Mouse (Mus musculus) spleen, adult 2 months (tissue): ENCODE measurements around the gene Mapk10. TPM values are rescaled to one million over a fixed set of nuclear protein-coding genes. Genes with fewer than 3 reads are reported as not detected.

Source experiments
- DNase-seq, 2 experiments: peaks; one replicate each; pipeline versions ENCODE4 v3.0.0 to v3.0.0-alpha.2; 2012 to 2021; ENCODE audit warnings: low spot score in 2 of 2, low read depth in 1 of 2
- H3K27ac ChIP-seq: fragments of 200-500 bp; 2 replicates; pipeline ENCODE4 v1.5.1; 2012; ENCODE audit warnings: low read length, inconsistent platforms; ENCODE audit not compliant: insufficient read depth
- H3K27me3 ChIP-seq: fragments of 200-500 bp; 2 replicates; pipeline ENCODE4 v1.6.1; 2012; ENCODE audit warnings: mild to moderate bottlenecking, moderate library complexity, low read length, inconsistent platforms; ENCODE audit not compliant: control insufficient read depth, insufficient read depth
- H3K36me3 ChIP-seq: fragments of 200-500 bp; 2 replicates; pipeline ENCODE4 v1.6.1; 2012; ENCODE audit warnings: mild to moderate bottlenecking, low read length, inconsistent platforms; ENCODE audit not compliant: control insufficient read depth, insufficient read depth
- H3K4me1 ChIP-seq: fragments of 200-500 bp; 2 replicates; pipeline ENCODE4 v1.6.1; 2011; ENCODE audit warnings: inconsistent platforms; ENCODE audit not compliant: control insufficient read depth, insufficient read depth, insufficient read length
- H3K4me3 ChIP-seq: fragments of 200-500 bp; 2 replicates; pipeline ENCODE4 v1.5.1; 2011; ENCODE audit warnings: mild to moderate bottlenecking, inconsistent platforms; ENCODE audit not compliant: insufficient read depth, insufficient read length; ENCODE audit errors: extremely low read depth
- CTCF ChIP-seq: fragments of 200-500 bp; IDR thresholded peaks from 2 replicates; pipeline ENCODE4 v1.5.1; 2011; ENCODE audit warnings: mild to moderate bottlenecking, inconsistent platforms; ENCODE audit not compliant: insufficient read depth, insufficient read length, insufficient replicate concordance; ENCODE audit errors: extremely low read depth
- POLR2A ChIP-seq: fragments of 200-500 bp; IDR thresholded peaks from 2 replicates; pipeline ENCODE4 v1.6.1; 2011; ENCODE audit warnings: low read depth, low read length, inconsistent platforms
- WGBS: fragments of 180-500 bp; shearing (Covaris S2); methylation state at CpG from one replicate; pipeline ENCODE4 v1.1.7; 2018; 5-methylcytosine and 5-hydroxymethylcytosine counted together
- polyA plus RNA-seq: library from polyadenylated mRNA; depleted of rRNA; stranded (reverse); fragments of >200 nt; gene quantifications from 2 replicates; pipeline ENCODE4 v1.2.3, GENCODE M21; 2012

The Mapk10 gene
- polyA plus RNA-seq, 1 experiment, result 0.05 TPM

DNA sequence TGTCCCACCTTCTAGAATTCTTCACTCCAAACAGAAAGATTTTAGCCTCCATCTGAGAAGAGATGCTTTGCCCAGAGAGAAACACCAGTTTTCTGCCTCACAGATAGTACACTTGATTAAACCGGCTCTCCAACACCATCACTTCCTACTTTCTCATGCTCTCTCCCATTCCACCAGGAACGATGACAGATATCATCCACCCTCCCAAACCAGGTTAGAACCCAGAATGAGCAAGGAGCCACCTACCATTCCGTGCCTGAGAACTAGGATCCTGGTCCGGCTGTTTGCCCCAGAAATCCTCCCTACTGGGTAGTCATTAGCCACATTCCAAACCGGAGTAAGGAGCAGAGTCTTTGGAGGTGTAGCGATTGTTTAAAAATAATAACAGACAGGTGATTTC lies 490 bp downstream of the Mapk10 start:
- Histone ChIP-seq H3K27me3 (no peaks in the 10 kb centered on the region), H3K4me3 (no peak overlapping the region), H3K36me3 (no peaks in the 10 kb centered on the region), H3K4me1 (no peaks in the 10 kb centered on the region), H3K27ac (no peak overlapping the region)
- no peak for DNase-seq
- TF ChIP-seq POLR2A, result no peak
- no peak for TF ChIP-seq CTCF
- 49% methylated on average over 6 of the region's 6 CpGs for WGBS

DNA sequence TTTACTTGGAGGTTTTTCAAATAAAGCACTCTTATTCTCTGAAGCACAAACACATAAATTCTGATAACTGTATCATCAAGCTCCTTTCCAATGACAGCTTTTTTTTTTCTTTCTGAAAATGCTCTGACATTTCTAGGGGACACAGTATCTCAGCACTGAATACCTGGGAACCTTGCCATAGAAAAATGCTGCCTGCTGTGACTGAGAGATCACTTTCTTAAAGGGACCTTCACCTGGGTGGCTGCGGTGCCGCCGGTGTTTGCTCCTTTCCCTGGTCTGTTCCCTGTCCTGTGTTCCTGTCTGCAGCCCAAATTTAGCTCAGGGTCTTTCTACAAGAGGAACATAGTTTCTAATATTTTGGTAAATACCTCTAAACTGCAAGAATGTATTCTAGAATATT lies 1.1 kb downstream of the Mapk10 start:
- Histone ChIP-seq H3K4me1 (no peaks in the 10 kb centered on the region), H3K4me3 (no peak overlapping the region), H3K27me3 (no peaks in the 10 kb centered on the region), H3K36me3 (no peaks in the 10 kb centered on the region), H3K27ac (no peak overlapping the region)
- no peak for TF ChIP-seq POLR2A
- no peak for TF ChIP-seq CTCF
- WGBS, result 53% methylated on average over 3 of the region's 3 CpGs
- no peak for DNase-seq

DNA sequence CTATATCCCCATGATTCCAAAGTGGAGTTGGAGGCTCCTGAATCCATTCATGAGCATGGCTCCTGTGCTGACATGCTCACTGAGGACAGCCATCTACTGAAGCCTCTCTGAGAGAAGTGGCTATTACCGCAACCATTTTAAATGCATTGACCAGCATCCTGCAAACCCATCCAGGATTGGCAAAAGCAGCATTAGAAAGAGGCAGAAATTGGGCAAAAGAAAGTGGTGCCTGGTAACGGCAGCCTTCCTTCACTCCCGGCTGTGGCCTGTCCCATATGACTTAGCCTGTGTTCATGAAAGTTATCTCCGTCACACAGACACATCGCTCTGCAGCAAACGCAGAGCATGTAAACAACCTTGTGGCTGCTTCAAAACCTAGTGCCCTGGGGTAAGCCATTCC lies 1.6 kb downstream of the Mapk10 start:
- no peak overlapping the region for H3K4me3 ChIP-seq
- no peak for TF ChIP-seq CTCF
- no peak for TF ChIP-seq POLR2A
- H3K4me1 ChIP-seq, result no peaks in the 10 kb centered on the region

DNA sequence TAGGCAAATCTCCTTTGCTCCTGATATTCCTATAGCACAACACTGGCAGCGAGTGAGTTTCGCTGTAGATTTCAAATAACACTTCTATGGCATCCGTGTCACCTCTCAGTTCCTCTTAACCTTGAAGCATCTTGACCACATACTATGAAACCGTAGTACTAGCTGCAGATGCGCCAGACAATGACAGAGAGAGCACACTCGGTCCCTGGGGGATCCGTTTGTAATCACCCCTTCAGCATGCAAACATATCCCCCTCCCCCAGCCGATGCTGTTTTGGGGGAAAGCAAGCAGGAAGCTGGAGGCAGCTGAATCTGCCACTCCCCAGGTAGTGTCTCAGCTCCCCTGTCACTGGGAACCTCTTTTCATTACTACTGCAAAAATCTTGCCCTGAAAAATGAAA lies 2.3 kb downstream of the Mapk10 start:
- Histone ChIP-seq H3K4me1 (no peaks in the 10 kb centered on the region), H3K27me3 (no peaks in the 10 kb centered on the region), H3K36me3 (no peaks in the 10 kb centered on the region), H3K4me3 (no peak overlapping the region), H3K27ac (no peak overlapping the region)
- WGBS, result 60% methylated on average over 8 of the region's 8 CpGs
- TF ChIP-seq CTCF, result no peak
- no peak for TF ChIP-seq POLR2A
- DNase-seq, result no peak

More for the DNA sequence above, 1.6 kb downstream of the Mapk10 start:
- H3K36me3 ChIP-seq, result no peaks in the 10 kb centered on the region
- no peak for DNase-seq
- WGBS, result 80% methylated on average over 6 of the region's 6 CpGs
- H3K27ac ChIP-seq, result no peak overlapping the region
- no peaks in the 10 kb centered on the region for H3K27me3 ChIP-seq

DNA sequence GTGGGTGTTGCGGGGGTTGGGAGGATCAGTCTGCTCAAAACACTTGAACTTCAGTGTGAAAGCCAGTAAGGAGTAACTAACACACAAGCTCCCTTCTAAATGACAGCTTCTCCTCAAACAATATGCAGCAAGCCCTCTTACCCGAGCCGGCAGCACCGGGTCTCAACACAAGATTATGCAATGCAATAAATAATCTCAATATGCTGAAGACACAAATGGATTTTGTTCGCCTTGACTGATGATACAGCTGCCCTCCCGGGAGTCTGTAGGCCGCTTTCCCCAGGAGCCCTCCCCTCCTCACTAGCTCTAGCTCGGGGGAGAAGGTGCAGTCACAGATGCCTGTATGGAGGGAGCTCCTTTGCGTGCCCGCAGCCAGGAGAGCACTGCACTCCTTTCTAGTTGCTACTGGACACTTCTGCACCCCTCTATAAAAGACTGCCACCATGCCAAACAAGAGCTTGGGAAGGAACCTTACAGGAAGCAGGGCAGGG lies 3.1 kb downstream of the Mapk10 start:
- Histone ChIP-seq H3K36me3 (no peaks in the 10 kb centered on the region), H3K27me3 (no peaks in the 10 kb centered on the region), H3K27ac (no peak overlapping the region), H3K4me1 (no peaks in the 10 kb centered on the region), H3K4me3 (no peak overlapping the region)
- 77% methylated on average over 10 of the region's 10 CpGs for WGBS
- DNase-seq, result no peak
- TF ChIP-seq POLR2A (no peak), CTCF (no peak)

DNA sequence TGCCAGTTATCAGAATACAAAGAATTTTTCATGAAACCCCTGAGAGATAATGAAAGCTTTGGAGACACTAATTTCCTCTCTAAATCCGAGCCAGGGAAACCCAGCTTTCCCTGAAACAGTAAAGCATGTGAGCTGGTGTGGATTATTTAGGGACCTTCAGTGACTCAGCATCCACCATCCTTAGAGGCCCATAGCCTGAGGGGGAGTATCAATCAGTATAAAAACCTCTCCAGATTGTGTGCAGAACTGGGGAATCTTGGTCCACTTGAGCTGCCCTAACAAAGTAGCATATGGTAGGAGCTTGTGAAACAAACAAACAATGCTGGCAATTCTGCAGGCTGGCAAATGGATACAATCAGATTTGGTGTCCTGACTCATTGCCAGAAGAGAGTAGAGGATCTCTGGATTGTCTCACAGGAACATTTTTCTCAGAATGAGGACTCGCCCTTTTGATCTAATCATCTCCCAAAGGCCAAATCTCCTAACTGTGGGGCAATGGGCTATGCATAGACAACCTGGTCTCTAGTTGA lies 13.3 kb downstream of the Mapk10 start:
- no peak for DNase-seq
- Histone ChIP-seq H3K4me1 (no peaks in the 10 kb centered on the region), H3K36me3 (no peaks in the 10 kb centered on the region), H3K27ac (no peak overlapping the region), H3K4me3 (no peak overlapping the region), H3K27me3 (no peaks in the 10 kb centered on the region)
- 65% methylated on average over 2 of the region's 2 CpGs for WGBS
- no peak for TF ChIP-seq POLR2A
- no peak for TF ChIP-seq CTCF

DNA sequence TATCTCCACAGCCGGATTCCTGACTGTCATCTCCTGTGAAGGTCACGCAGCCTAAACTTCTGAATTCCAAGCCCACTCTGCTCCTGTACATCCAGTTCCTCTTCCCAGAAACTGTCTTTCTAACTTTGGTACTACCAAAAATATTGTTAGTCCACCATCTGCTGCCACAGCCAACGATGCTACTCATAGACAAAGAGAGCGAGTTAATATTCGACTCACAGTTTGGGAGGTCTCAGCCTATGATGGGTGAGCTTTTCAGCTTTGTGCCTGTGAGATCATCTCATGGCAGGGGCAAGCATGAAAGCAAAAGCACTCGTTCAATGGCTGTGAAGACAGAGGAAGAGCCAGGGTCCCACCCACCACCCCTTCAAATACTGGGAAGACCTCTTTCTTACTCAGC lies 16.6 kb downstream of the Mapk10 start:
- Histone ChIP-seq H3K4me3 (no peak overlapping the region), H3K4me1 (no peaks in the 10 kb centered on the region), H3K27ac (no peak overlapping the region), H3K36me3 (no peaks in the 10 kb centered on the region), H3K27me3 (no peaks in the 10 kb centered on the region)
- DNase-seq, result no peak
- WGBS, result 86% methylated on average over 6 of the region's 6 CpGs
- TF ChIP-seq POLR2A, result no peak
- no peak for TF ChIP-seq CTCF
